Mouse (Mus musculus) CH12.LX (cell line): ENCODE results near the gene Ostm1.

Experiments
- E2F4 ChIP-seq: IDR thresholded peaks from 2 replicates; pipeline ENCODE4 v1.6.1; 2011; ENCODE audit warnings: low read depth, low read length, improper control_type of control experiment; ENCODE audit not compliant: insufficient replicate concordance
- GABPA ChIP-seq: IDR thresholded peaks from 2 replicates; pipeline ENCODE4 v1.6.1; 2012; ENCODE audit warnings: low read depth, low read length, improper control_type of control experiment, inconsistent platforms; ENCODE audit not compliant: insufficient replicate concordance
- JUN ChIP-seq: IDR thresholded peaks from 2 replicates; pipeline ENCODE4 v1.6.1; 2011; ENCODE audit warnings: low read depth, mild to moderate bottlenecking, low read length, improper control_type of control experiment, moderate library complexity; ENCODE audit not compliant: insufficient read depth
- MEF2A ChIP-seq: IDR thresholded peaks from 2 replicates; pipeline ENCODE4 v1.6.1; 2014; ENCODE audit warnings: low read depth, mild to moderate bottlenecking, inconsistent platforms, low read length, improper control_type of control experiment, borderline replicate concordance
- POLR2A ChIP-seq: IDR thresholded peaks from 2 replicates; pipeline ENCODE4 v1.6.1; 2011; ENCODE audit warnings: low read depth, mild to moderate bottlenecking, improper control_type of control experiment, low read length
- SIN3A ChIP-seq: IDR thresholded peaks from 2 replicates; pipeline ENCODE4 v1.6.1; 2012; ENCODE audit warnings: low read length, improper control_type of control experiment, inconsistent platforms
- ZKSCAN1 ChIP-seq: IDR thresholded peaks from 2 replicates; pipeline ENCODE4 v1.6.1; 2012; ENCODE audit warnings: low read depth, inconsistent platforms, low read length, improper control_type of control experiment, borderline replicate concordance

DNA sequence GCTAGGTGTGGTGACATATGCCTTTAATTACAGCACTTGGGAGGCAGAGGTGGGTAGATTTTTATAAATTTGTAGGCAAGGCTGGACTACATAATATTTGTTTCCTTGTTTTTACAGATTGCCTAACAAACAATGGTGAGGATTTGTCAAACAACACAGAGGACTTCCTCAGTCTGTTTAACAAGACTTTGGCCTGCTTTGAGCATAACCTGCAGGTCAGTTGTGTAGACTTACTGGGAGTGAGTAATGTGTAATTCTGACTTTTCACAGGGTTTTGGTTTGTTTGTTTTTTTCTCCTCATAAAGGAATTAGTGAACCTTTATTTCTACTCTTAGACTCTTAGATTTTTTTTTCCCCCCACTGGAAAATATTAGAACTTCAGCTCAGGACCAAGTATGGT is 109.2 kb downstream of the Ostm1 start:
- TF ChIP-seq JUN (no peak), SIN3A (no peak), GABPA (no peak), MEF2A (no peak), E2F4 (no peak), ZKSCAN1 (no peak), POLR2A (no peak)
